Mouse (Mus musculus) limb, embryonic 13.5 days (tissue): ENCODE results near the gene Rpl10a. TPM values are rescaled to one million over a fixed set of nuclear protein-coding genes. Genes with fewer than 3 reads are reported as not detected.

ENCODE experiments used
- ATAC-seq: fragments of 200-750 bp; cut with Nextera tagmentation; 2 replicates; pipeline ENCODE4 v1.8.0; 2017; ENCODE audit warnings: low read depth, moderate number of reproducible peaks, moderate TSS enrichment; ENCODE audit not compliant: low FRiP score
- H3K27ac ChIP-seq: fragments of 300-500 bp; sonication (generic); 2 replicates; pipeline ENCODE4 v1.5.1; 2015; ENCODE audit warnings: inconsistent platforms, mild to moderate bottlenecking, moderate library complexity
- H3K27me3 ChIP-seq: fragments of 300-500 bp; sonication (generic); 2 replicates; pipeline ENCODE4 v1.6.1; 2015; ENCODE audit warnings: mild to moderate bottlenecking, inconsistent platforms
- H3K36me3 ChIP-seq: fragments of 300-500 bp; sonication (generic); 2 replicates; pipeline ENCODE4 v1.6.1; 2015; ENCODE audit warnings: inconsistent platforms, mild to moderate bottlenecking, moderate library complexity
- H3K4me1 ChIP-seq: fragments of 300-500 bp; sonication (generic); 2 replicates; pipeline ENCODE4 v1.6.1; 2015; ENCODE audit warnings: inconsistent platforms
- H3K4me2 ChIP-seq: fragments of 300-500 bp; sonication (generic); replicated peaks from 2 replicates; pipeline ENCODE4 v1.6.1; 2015; ENCODE audit warnings: inconsistent platforms, mild to moderate bottlenecking, moderate library complexity
- H3K4me3 ChIP-seq: fragments of 300-500 bp; sonication (generic); 2 replicates; pipeline ENCODE4 v1.5.1; 2015; ENCODE audit warnings: moderate library complexity, mild to moderate bottlenecking, inconsistent platforms
- H3K9ac ChIP-seq: fragments of 300-500 bp; sonication (generic); 2 replicates; pipeline ENCODE4 v1.6.1; 2015; ENCODE audit warnings: mild to moderate bottlenecking, inconsistent platforms
- H3K9me3 ChIP-seq: fragments of 300-500 bp; sonication (generic); 2 replicates; pipeline ENCODE4 v1.6.1; 2016; ENCODE audit warnings: inconsistent platforms
- WGBS: fragments of 180-500 bp; shearing (Covaris S2); methylation state at CpG from one replicate; pipeline ENCODE4 v1.1.7; 2015; 5-methylcytosine and 5-hydroxymethylcytosine counted together
- polyA plus RNA-seq: library from polyadenylated mRNA; unstranded; fragments of >200 nt; fragmentation: Nextera tagmentation; extraction: Ambion mirVana; gene quantifications from 2 replicates; pipeline ENCODE4 v1.2.1, GENCODE M21; 2015

Gene Rpl10a
- polyA plus RNA-seq, 1 experiment from 2014 or later: 580 TPM

DNA sequence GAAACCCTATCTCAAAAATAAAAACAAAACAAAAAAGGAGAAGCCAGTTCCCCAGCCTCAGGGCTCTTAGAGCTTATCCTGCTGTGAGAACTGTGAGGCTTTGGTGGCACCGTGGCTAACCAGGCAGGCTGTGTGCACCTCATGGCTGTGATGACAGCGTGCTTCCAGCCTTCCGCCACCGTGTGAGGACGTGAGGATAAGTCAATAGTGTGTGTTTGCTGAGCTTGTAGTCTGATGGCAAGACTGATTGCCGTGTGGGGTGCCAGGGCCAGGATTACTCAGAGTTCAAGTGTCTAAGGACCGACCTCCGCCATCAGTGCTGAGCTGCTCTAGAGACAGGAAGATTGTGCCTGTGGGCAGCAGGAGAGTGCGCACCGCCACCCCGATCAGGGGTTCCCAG is 37.6 kb upstream of the Rpl10a start:
- no peak for ATAC-seq
- Histone ChIP-seq H3K27ac (no peak overlapping the region), H3K9ac (no peak overlapping the region), H3K36me3 (peaks cover 31% of the 10 kb centered on the region), H3K27me3 (no peaks in the 10 kb centered on the region), H3K4me1 (peaks cover 34% of the 10 kb centered on the region), H3K4me3 (no peak overlapping the region), H3K9me3 (no peaks in the 10 kb centered on the region), H3K4me2 (no peak overlapping the region)
- whole genome bisulfite sequencing: 80% methylated on average over 11 of the region's 11 CpGs

DNA sequence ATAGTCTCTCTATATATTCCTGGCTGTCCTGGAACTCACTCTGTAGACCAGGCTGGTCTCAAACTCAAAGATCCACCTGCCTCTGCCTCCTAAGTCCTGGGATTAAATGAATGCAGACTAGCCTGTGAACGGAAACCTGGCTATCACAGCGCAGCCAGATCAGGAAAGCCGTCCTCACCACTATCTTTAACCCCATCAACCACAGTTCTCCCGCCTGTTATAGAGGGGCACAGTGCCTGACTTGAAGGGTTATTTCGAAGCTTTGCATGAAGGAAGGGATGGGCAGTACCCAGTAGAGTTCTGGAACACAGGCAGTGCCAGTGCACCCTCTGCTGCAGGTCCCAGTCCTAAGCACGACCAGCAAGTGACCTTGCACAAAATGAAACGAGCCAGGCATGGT is 36.9 kb upstream of the Rpl10a start:
- H3K4me2 ChIP-seq: no peak overlapping the region
- no peak overlapping the region for H3K27ac ChIP-seq
- peaks cover 28% of the 10 kb centered on the region for H3K4me1 ChIP-seq
- no peak for ATAC-seq
- no peaks in the 10 kb centered on the region for H3K27me3 ChIP-seq
- no peak overlapping the region for H3K4me3 ChIP-seq
- 83% methylated on average over 7 of the region's 7 CpGs for WGBS
- H3K9me3 ChIP-seq: no peaks in the 10 kb centered on the region
- no peak overlapping the region for H3K9ac ChIP-seq
- H3K36me3 ChIP-seq: peaks cover 34% of the 10 kb centered on the region

DNA sequence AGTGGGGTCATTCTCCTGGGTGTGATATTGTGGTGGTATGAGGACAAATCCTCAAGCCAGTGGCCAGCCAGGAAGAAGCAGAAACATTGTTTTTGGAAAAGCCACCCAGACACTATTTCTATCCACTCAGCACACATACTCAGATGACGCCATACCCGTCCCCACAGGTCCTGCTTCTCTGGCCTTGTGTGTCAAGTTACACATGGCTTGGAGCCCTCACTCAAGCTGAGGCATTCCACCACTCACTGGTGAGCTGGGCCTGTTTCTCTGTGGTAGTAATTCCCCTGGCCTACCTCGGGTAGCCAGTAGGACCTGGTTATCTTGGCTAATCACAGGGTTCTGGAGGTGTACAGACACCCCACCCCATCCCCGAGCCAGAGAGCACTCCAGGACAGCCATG is 34.6 kb upstream of the Rpl10a start:
- no peak for ATAC-seq
- Histone ChIP-seq H3K4me3 (no peak overlapping the region), H3K4me1 (peaks cover 22% of the 10 kb centered on the region), H3K36me3 (peaks cover 41% of the 10 kb centered on the region), H3K27me3 (no peaks in the 10 kb centered on the region), H3K9ac (peak overlapping the region; percentile 32; the same call in 1 of the 2 replicates), H3K9me3 (no peaks in the 10 kb centered on the region), H3K4me2 (no peak overlapping the region), H3K27ac (peak overlapping the region; percentile 72; the same call in 1 of the 2 replicates)
- 44% methylated on average over 4 of the region's 4 CpGs for WGBS

DNA sequence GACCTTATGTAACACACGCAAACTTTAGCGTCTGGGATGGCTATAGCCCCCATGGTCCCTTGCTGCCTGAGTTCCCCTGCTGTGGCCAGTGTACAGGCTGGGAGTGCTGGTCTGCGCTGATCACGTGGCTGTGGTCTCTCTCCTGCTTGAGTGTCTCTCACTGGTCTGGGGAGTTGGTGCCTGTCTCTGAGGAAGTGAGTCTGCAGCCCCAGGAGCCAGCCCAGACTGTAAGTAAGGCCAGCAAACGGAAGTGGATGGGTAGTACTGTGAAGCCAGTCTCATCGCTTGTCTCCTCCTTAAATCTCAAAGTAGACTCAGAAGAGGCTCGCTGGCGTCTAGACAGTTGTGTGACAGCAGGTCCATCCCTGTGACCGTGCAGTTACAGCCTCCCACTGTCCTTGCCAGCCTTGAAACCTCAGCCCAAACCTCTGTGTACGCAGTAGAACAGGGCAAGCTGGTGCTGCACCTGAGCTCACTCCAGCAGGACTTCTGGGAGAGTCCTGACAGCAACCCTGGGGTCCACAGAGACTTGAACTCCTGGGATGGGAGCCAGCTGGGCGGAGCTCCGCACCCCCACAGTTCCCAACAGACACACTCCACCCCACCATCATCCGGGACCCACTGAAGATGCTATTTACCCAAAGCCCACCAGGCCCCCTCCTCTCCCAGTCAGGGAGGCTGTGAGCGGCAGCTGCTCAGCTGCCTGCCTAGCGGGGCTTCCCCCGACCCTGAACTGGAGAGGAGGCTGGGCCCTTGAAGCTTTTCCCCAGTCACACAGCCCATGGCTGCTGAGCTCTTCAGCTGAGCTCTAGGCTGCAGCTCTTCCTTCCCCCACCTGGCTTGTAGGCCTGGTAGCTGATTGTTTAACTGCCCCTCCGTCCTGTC is 33.6 kb upstream of the Rpl10a start:
- 66% methylated on average over 17 of the region's 17 CpGs for WGBS
- no peak overlapping the region for H3K4me2 ChIP-seq
- H3K9me3 ChIP-seq: no peaks in the 10 kb centered on the region
- no peak overlapping the region for H3K4me3 ChIP-seq
- H3K36me3 ChIP-seq: peaks cover 51% of the 10 kb centered on the region
- ATAC-seq: no peak
- 0 out of 2 replicates have a peak overlapping the region, but pooled peaks have one; percentile 32 for H3K9ac ChIP-seq
- no peaks in the 10 kb centered on the region for H3K27me3 ChIP-seq
- peaks cover 30% of the 10 kb centered on the region for H3K4me1 ChIP-seq
- peak overlapping the region; percentile 72; the same call in 1 of the 2 replicates for H3K27ac ChIP-seq

GRCm38 (mm10) chr17:28298888-28299287 is 29.4 kb upstream of the Rpl10a start:
- H3K36me3 ChIP-seq: peaks cover 47% of the 10 kb centered on the region
- H3K4me3 ChIP-seq: no peak overlapping the region
- no peaks in the 10 kb centered on the region for H3K9me3 ChIP-seq
- WGBS: 93% methylated on average over 17 of the region's 17 CpGs
- peaks cover 30% of the 10 kb centered on the region for H3K4me1 ChIP-seq
- H3K9ac ChIP-seq: no peak overlapping the region
- no peak overlapping the region for H3K4me2 ChIP-seq
- H3K27me3 ChIP-seq: no peaks in the 10 kb centered on the region
- no peak overlapping the region for H3K27ac ChIP-seq
- ATAC-seq: no peak

DNA sequence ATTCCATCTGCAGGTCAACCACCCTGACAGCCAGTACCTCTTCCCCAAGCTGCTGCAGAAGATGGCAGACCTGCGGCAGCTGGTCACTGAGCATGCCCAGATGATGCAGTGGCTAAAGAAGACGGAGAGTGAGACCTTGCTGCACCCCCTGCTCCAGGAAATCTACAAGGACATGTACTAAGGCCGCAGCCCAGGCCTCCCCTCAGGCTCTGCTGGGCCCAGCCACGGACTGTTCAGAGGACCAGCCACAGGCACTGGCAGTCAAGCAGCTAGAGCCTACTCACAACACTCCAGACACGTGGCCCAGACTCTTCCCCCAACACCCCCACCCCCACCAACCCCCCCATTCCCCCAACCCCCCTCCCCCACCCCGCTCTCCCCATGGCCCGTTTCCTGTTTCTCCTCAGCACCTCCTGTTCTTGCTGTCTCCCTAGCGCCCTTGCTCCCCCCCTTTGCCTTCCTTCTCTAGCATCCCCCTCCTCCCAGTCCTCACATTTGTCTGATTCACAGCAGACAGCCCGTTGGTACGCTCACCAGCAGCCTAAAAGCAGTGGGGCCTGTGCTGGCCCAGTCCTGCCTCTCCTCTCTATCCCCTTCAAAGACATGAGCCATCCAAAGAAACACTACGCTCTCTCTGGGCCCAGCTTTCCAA is 28.5 kb upstream of the Rpl10a start:
- H3K9ac ChIP-seq: no peak overlapping the region
- 0 out of 2 replicates have a peak, but pooled peaks have one; percentile 31 for ATAC-seq
- WGBS: 35% methylated on average over 11 of the region's 11 CpGs

DNA sequence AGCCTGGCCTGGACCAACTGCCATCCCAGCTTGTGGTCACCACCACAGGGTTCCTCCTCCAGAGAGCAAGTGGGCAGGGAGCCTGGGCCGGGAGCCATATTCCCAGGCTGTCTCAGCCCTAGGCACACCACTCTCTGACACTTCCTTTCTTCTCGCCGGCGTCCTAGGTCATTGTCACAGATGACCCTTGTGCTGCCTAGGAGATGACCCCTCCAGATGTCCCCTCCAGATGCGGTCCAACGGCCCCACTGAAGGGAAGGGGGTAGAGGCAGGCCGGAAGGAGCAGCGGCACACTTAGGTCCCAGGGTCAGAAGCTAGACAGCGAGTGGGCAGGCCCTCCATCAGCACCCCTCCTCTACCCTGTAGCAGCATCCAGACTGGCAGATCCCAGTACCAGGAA is 27.9 kb upstream of the Rpl10a start:
- Histone ChIP-seq H3K27ac (peak overlapping the region; percentile 52; the same call in 1 of the 2 replicates), H3K9me3 (no peaks in the 10 kb centered on the region), H3K36me3 (peaks cover 47% of the 10 kb centered on the region), H3K4me1 (peaks cover 16% of the 10 kb centered on the region), H3K4me3 (no peak overlapping the region), H3K27me3 (no peaks in the 10 kb centered on the region), H3K9ac (no peak overlapping the region), H3K4me2 (no peak overlapping the region)
- ATAC-seq: no peak
- 50% methylated on average over 9 of the region's 9 CpGs for WGBS

More for the DNA sequence above, 28.5 kb upstream of the Rpl10a start:
- H3K9me3 ChIP-seq: no peaks in the 10 kb centered on the region
- H3K4me2 ChIP-seq: no peak overlapping the region
- H3K27me3 ChIP-seq: no peaks in the 10 kb centered on the region
- peak overlapping the region; percentile 52; the same call in 1 of the 2 replicates for H3K27ac ChIP-seq
- H3K36me3 ChIP-seq: peaks cover 47% of the 10 kb centered on the region
- peaks cover 21% of the 10 kb centered on the region for H3K4me1 ChIP-seq
- H3K4me3 ChIP-seq: no peak overlapping the region

DNA sequence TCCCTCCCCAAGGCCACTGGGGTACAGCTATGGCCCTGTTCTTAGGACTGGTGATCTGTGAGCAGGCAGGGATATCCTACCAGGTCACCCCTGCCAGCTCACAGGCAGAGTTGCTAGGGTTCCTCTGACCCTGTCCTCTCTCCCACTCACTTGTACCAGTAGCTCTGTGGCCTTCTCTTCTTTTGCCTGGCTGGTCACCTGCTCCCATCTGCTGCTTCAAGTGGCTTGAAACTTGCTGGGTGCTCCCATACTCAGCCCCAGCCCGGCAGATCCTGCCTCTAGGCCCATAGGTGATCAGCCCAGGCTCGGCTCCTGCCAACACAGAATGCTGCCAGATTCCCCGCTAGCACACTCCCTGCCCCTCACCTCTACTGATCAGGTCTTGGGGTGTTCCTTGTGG is 27.4 kb upstream of the Rpl10a start:
- H3K4me1 ChIP-seq: peaks cover 13% of the 10 kb centered on the region
- no peaks in the 10 kb centered on the region for H3K27me3 ChIP-seq
- H3K4me2 ChIP-seq: no peak overlapping the region
- whole genome bisulfite sequencing: 63% methylated on average over 3 of the region's 3 CpGs
- no peak overlapping the region for H3K9ac ChIP-seq
- ATAC-seq: no peak
- H3K27ac ChIP-seq: no peak overlapping the region
- H3K4me3 ChIP-seq: no peak overlapping the region
- H3K9me3 ChIP-seq: no peaks in the 10 kb centered on the region
- peaks cover 43% of the 10 kb centered on the region for H3K36me3 ChIP-seq

GRCm38 (mm10) chr17:28305172-28305571 is 23.1 kb upstream of the Rpl10a start:
- peaks cover 12% of the 10 kb centered on the region for H3K36me3 ChIP-seq
- no peaks in the 10 kb centered on the region for H3K9me3 ChIP-seq
- H3K9ac ChIP-seq: no peak overlapping the region
- no peak overlapping the region for H3K4me2 ChIP-seq
- no peak for ATAC-seq
- H3K4me1 ChIP-seq: peaks cover 8% of the 10 kb centered on the region
- no peak overlapping the region for H3K4me3 ChIP-seq
- H3K27me3 ChIP-seq: no peaks in the 10 kb centered on the region
- WGBS: 50% methylated on average over 10 of the region's 10 CpGs
- H3K27ac ChIP-seq: no peak overlapping the region

DNA sequence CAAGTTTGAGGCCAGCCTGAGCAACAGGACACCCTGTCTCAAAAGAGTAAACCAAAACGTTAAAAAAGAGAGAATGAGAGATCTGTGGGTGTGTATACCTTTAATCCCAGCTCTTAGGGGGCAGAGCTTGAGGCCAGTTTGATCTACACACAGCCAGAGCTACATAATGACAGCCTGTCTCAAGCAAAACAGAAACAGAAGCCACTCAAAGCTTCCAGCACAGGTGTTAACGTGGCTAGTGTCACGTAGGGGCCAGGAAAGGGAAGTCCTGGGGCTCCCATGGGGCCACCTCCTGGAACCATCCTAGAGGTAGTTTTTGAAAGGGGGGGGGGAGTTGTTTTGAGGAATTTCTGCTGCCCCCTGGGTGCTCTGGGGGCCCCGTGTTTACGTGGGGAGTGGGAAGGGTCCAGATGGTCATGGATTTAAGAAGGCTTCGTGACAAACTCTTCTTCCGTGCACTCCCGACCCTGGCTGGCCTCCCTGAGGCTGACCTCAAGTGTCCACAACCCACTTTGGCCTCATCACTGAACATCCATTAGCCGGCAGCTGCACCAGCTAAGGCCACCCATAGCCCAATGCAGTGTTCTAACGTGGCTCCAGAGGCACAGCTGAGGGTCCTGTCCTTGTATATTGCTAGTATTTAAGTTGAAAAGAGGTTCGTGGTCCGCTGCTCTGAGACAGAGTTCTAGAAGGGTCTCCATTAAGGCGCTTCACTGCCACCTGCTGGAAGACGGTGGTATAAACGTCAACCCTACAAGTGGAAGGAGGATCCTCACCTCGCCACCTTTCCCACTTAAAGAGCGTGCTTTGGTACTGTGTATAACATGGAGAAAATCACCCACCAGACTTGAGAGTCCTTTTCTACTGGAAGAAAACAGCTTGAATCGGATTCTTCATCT is 19.7 kb upstream of the Rpl10a start:
- H3K27me3 ChIP-seq: no peaks in the 10 kb centered on the region
- peak overlapping the region; percentile 35; the same call in 1 of the 2 replicates for H3K9ac ChIP-seq
- H3K4me1 ChIP-seq: peaks cover 12% of the 10 kb centered on the region
- ATAC-seq: peak; percentile 21; the same call in 1 of the 2 replicates
- H3K9me3 ChIP-seq: no peaks in the 10 kb centered on the region
- no peak overlapping the region for H3K4me3 ChIP-seq
- no peaks in the 10 kb centered on the region for H3K36me3 ChIP-seq
- peak overlapping the region; percentile 39; the same call in 1 of the 2 replicates for H3K27ac ChIP-seq
- WGBS: 12% methylated on average over 18 of the region's 18 CpGs
- H3K4me2 ChIP-seq: peak overlapping the region; percentile 45

DNA sequence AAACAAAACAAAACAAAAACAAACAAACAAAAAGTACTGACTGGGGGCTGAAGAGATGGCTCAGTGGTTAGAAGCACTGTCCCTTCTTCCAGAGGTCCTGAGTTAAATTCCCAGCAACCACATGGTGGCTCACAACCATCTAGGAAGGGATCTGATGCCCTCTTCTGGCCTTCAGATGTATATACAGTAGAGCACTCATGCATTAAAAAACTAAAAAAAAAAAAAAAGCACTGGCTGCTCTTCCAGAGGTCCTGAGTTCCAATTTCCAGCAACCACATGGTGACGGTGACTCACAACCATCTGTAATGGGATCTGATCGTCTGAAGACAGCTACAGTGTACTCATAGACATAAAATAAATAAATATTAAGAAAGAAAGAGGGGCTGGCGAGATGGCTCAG is 17.4 kb upstream of the Rpl10a start:
- ATAC-seq: no peak
- Histone ChIP-seq H3K4me3 (no peak overlapping the region), H3K27ac (no peak overlapping the region), H3K4me1 (peaks cover 31% of the 10 kb centered on the region), H3K36me3 (peaks cover 5% of the 10 kb centered on the region), H3K9ac (no peak overlapping the region), H3K4me2 (no peak overlapping the region), H3K9me3 (no peaks in the 10 kb centered on the region), H3K27me3 (no peaks in the 10 kb centered on the region)
- WGBS: 76% methylated on average over 3 of the region's 3 CpGs
